Mouse (Mus musculus) intestine, embryonic 15.5 days (tissue): ENCODE results near the gene Myo19. TPM values are rescaled to one million over a fixed set of nuclear protein-coding genes. Genes with fewer than 3 reads are reported as not detected.
A peak's percentile ranks its signal among the peaks of the same experiment; 100 is the strongest.

Experiments
- ATAC-seq: fragments of 200-750 bp; cut with Nextera tagmentation; 2 replicates; pipeline ENCODE4 v1.8.0; 2017; ENCODE audit warnings: moderate TSS enrichment, moderate library complexity
- H3K27ac ChIP-seq: fragments of 300-500 bp; sonication (generic); 2 replicates; pipeline ENCODE4 v1.5.1; 2015; ENCODE audit warnings: mild to moderate bottlenecking, inconsistent platforms
- H3K27me3 ChIP-seq: fragments of 300-500 bp; sonication (generic); replicated peaks from 2 replicates; pipeline ENCODE4 v1.6.1; 2015; ENCODE audit warnings: inconsistent platforms
- H3K36me3 ChIP-seq: fragments of 300-500 bp; sonication (generic); 2 replicates; pipeline ENCODE4 v1.6.1; 2015; ENCODE audit warnings: inconsistent platforms
- H3K4me1 ChIP-seq: fragments of 300-500 bp; sonication (generic); replicated peaks from 2 replicates; pipeline ENCODE4 v1.6.1; 2015; ENCODE audit warnings: inconsistent platforms
- H3K4me2 ChIP-seq: fragments of 300-500 bp; sonication (generic); replicated peaks from 2 replicates; pipeline ENCODE4 v1.6.1; 2015; ENCODE audit warnings: mild to moderate bottlenecking, inconsistent platforms
- H3K4me3 ChIP-seq: fragments of 300-500 bp; sonication (generic); replicated peaks from 2 replicates; pipeline ENCODE4 v1.5.1; 2015; ENCODE audit warnings: inconsistent platforms
- H3K9ac ChIP-seq: fragments of 300-500 bp; sonication (generic); 2 replicates; pipeline ENCODE4 v1.6.1; 2015; ENCODE audit warnings: inconsistent platforms
- H3K9me3 ChIP-seq: fragments of 300-500 bp; sonication (generic); 2 replicates; pipeline ENCODE4 v1.6.1; 2016; ENCODE audit warnings: inconsistent platforms
- WGBS: fragments of 180-500 bp; shearing (Covaris S2); methylation state at CpG from one replicate; pipeline ENCODE4 v1.1.7; 2015; 5-methylcytosine and 5-hydroxymethylcytosine counted together
- polyA plus RNA-seq: library from polyadenylated mRNA; unstranded; fragments of >200 nt; fragmentation: Nextera tagmentation; extraction: Ambion mirVana; gene quantifications from 2 replicates; pipeline ENCODE4 v1.2.1, GENCODE M21; 2015

Myo19 gene
- polyA plus RNA-seq, 1 experiment from 2014 or later: 7.6 TPM

DNA sequence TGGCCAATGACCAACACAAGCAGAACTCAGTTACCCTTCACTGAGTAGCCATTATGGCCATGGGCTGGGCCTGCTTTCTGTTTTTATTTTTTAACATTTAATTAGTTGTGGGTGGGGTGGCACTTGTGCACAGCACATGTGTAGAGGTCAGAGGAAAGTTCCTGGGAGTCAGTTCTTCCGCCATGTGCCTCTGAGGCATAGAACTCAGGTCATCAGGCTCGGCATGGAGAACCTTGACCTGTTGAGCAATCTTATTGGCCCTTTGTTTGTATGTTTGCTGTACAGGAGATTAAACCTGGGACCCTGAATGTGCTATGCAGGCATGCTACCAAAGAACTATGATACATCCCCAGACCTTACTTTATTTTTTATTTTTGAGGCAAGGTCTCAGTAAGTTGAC, 9.5 kb downstream of the Myo19 start:
- no peak overlapping the region for H3K27ac ChIP-seq
- no peaks in the 10 kb centered on the region for H3K27me3 ChIP-seq
- no peaks in the 10 kb centered on the region for H3K9me3 ChIP-seq
- ATAC-seq: no peak
- H3K4me3 ChIP-seq: no peak overlapping the region
- 0 out of 2 replicates have a peak, but pooled peaks cover 3% of the 10 kb centered on the region for H3K4me1 ChIP-seq
- H3K36me3 ChIP-seq: peaks cover 19% of the 10 kb centered on the region; the same call in 1 of the 2 replicates
- H3K9ac ChIP-seq: no peak overlapping the region
- no peak overlapping the region for H3K4me2 ChIP-seq
- 86% methylated on average over 2 of the region's 2 CpGs for WGBS

DNA sequence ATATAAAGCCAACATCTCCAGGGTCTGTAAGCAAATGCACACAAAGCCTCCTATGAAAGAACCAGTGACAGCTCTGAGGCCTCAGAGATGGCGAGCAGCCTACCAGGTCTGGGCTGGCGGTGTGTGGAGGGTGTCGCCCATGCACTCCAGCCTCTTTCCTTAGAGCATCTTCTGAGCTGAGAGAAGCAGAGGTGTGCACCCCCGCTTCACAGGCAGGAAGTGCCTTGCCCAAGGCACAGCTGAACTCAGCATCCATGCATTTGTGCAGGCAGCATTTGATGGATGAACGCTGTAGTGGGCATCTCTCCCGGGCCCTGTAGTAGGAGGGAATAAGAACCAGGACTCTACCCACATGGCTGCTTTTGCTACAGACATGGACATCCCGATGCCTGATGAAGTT, 11.8 kb downstream of the Myo19 start:
- ATAC-seq: no peak
- H3K9me3 ChIP-seq: no peaks in the 10 kb centered on the region
- peaks cover 22% of the 10 kb centered on the region for H3K36me3 ChIP-seq
- no peaks in the 10 kb centered on the region for H3K27me3 ChIP-seq
- no peak overlapping the region for H3K4me3 ChIP-seq
- no peak overlapping the region for H3K4me2 ChIP-seq
- H3K27ac ChIP-seq: no peak overlapping the region
- 93% methylated on average over 7 of the region's 7 CpGs for WGBS
- H3K4me1 ChIP-seq: no peaks in the 10 kb centered on the region
- H3K9ac ChIP-seq: no peak overlapping the region

- no peak for ATAC-seq
- no peak overlapping the region for H3K4me3 ChIP-seq
- H3K27ac ChIP-seq: no peak overlapping the region
- H3K4me2 ChIP-seq: no peak overlapping the region
- H3K36me3 ChIP-seq: peaks cover 27% of the 10 kb centered on the region
- H3K9me3 ChIP-seq: no peaks in the 10 kb centered on the region
- H3K27me3 ChIP-seq: no peaks in the 10 kb centered on the region
- H3K9ac ChIP-seq: no peak overlapping the region
- WGBS: 82% methylated on average over 15 of the region's 15 CpGs
- H3K4me1 ChIP-seq: no peaks in the 10 kb centered on the region
These were observed 13.2 kb downstream of the Myo19 start for GRCm38 (mm10) chr11:84893113-84893512.

DNA sequence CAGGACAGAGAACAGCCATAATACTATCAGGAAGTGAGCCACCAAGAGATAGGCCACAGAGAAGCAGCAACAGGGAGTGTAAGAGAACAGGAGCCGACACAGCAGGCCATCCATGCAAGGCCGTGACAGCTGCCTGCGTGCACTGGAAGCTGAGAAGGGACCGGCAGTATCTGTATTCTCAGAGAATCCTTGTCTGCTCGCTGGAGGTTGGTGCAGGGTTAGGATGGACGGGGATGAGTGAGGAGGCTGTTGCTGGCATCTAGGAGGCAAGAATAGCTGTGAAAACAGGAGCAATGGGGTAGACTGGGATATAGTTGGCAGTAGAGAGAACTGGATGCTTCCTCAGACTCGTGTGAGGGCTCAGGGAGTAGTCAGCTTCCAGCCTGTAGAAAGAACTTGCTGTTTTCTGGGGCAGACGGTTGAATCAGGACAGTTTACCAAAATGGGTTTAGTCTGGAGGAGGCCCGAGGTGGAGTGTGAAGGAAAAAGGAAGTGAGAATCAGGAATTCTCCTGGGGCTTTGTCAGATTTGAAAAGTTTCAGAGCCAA, 24.7 kb downstream of the Myo19 start:
- no peaks in the 10 kb centered on the region for H3K9me3 ChIP-seq
- 84% methylated on average over 9 of the region's 9 CpGs for WGBS
- peaks cover 37% of the 10 kb centered on the region for H3K36me3 ChIP-seq
- no peak overlapping the region for H3K4me2 ChIP-seq
- H3K4me1 ChIP-seq: no peaks in the 10 kb centered on the region
- no peak overlapping the region for H3K27ac ChIP-seq
- H3K4me3 ChIP-seq: no peak overlapping the region
- H3K9ac ChIP-seq: no peak overlapping the region
- no peak for ATAC-seq
- no peaks in the 10 kb centered on the region for H3K27me3 ChIP-seq

DNA sequence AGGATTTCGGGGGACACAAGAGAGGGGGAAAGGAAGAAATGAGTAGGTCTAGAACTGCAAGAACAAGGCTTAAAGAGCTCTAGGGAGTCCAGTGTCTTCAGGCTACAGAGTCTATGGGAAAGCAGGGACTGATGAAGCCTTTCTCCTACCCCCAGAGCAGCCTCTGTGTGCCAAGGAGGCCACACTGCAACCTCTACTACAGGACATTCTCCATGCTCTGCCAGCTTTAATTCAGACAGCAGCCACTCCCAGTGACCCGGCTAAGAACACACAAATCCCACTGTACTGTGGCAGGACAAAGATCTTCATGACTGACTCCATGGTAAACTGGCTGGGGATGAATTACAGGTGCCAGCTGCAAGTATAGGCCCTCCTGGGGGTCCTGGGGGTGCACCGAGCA, 27.1 kb downstream of the Myo19 start:
- no peak overlapping the region for H3K27ac ChIP-seq
- H3K9me3 ChIP-seq: no peaks in the 10 kb centered on the region
- no peaks in the 10 kb centered on the region for H3K4me1 ChIP-seq
- WGBS: 59% methylated on average over 3 of the region's 3 CpGs
- no peak overlapping the region for H3K9ac ChIP-seq
- H3K36me3 ChIP-seq: peaks cover 38% of the 10 kb centered on the region
- no peak overlapping the region for H3K4me3 ChIP-seq
- H3K27me3 ChIP-seq: no peaks in the 10 kb centered on the region
- ATAC-seq: no peak
- H3K4me2 ChIP-seq: no peak overlapping the region

- Histone ChIP-seq H3K9me3 (no peaks in the 10 kb centered on the region), H3K4me3 (no peak overlapping the region), H3K27me3 (no peaks in the 10 kb centered on the region), H3K36me3 (peaks cover 34% of the 10 kb centered on the region), H3K27ac (no peak overlapping the region), H3K4me2 (no peak overlapping the region), H3K9ac (no peak overlapping the region), H3K4me1 (no peaks in the 10 kb centered on the region)
- ATAC-seq: no peak
- 90% methylated on average over 6 of the region's 6 CpGs for WGBS
These were observed 28.5 kb downstream of the Myo19 start for GRCm38 (mm10) chr11:84908480-84908879.

DNA sequence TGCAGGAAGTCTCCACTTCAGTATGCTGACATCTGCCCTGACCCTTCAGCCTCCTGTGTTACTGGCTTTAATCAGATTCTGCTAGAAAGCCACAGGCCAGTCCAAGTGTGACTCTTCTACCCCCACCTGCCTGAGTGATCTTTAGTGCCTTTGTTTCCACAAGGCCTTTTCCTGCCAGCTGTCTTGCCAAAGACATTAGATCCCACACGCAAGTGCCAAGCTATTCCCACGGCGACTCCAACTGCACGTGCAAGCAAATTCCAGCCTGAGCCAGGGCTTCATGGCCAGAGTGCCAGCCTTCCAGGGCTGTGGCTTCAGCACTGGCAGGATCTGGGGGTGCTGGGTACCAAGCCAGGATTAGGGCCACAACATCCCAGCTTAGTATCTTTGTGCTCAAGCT, 30.5 kb downstream of the Myo19 start:
- Histone ChIP-seq H3K4me3 (no peak overlapping the region), H3K36me3 (peaks cover 34% of the 10 kb centered on the region), H3K9me3 (no peaks in the 10 kb centered on the region), H3K9ac (no peak overlapping the region), H3K4me2 (no peak overlapping the region), H3K4me1 (no peaks in the 10 kb centered on the region), H3K27ac (no peak overlapping the region), H3K27me3 (no peaks in the 10 kb centered on the region)
- 80% methylated on average over 4 of the region's 4 CpGs for WGBS
- no peak for ATAC-seq

- H3K9ac ChIP-seq: no peak overlapping the region
- H3K27ac ChIP-seq: no peak overlapping the region
- no peak for ATAC-seq
- no peaks in the 10 kb centered on the region for H3K27me3 ChIP-seq
- WGBS: 87% methylated on average over 5 of the region's 5 CpGs
- no peaks in the 10 kb centered on the region for H3K9me3 ChIP-seq
- H3K4me1 ChIP-seq: 0 out of 2 replicates have a peak, but pooled peaks cover 4% of the 10 kb centered on the region
- H3K4me2 ChIP-seq: no peak overlapping the region
- no peak overlapping the region for H3K4me3 ChIP-seq
- peaks cover 18% of the 10 kb centered on the region for H3K36me3 ChIP-seq
These were observed 34.7 kb downstream of the Myo19 start for GRCm38 (mm10) chr11:84914673-84915072.

DNA sequence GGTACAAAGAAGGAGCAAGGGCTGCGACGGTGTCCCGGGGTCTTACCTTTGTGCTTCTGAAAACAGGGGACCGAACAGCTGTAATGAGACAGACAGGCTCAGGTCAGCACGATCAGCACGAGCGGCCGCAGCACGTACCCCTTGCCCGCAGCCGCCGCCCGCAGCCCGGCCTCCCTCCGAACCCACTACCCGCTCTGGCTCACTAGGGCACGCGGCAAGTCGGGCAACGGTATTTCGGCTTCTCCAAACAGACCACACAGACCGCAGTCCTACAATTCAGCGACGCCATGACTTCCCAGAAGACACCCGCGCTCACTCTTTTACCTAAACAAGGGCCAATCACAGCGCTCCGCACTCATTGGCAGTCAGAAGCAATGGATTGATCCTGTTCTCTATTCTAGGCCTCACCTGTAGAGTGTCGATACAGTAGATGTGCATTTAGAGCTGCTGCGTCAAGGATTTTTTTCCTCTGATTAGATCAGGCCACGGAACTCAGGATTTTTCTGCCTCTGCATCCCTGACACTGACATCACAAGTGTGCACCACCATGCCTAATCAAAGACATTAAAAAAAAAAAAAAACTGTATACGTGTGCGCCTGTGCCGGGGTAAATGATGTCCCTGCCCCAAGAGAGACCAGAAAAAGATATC, 36.2 kb downstream of the Myo19 start, which contains the start of gene Znhit3:
Gene Znhit3, minus strand, starts transcription at position 314 of the 650 bp plus-strand sequence.
- Histone ChIP-seq H3K27ac (0 out of 2 replicates have a peak within 1 kb of the TSS, but pooled peaks have one; percentile 45), H3K27me3 (no peaks in the 10 kb centered on the region), H3K9me3 (no peaks in the 10 kb centered on the region), H3K4me1 (0 out of 2 replicates have a peak, but pooled peaks cover 4% of the 10 kb centered on the region), H3K36me3 (peaks cover 9% of the 10 kb centered on the region; the same call in 1 of the 2 replicates), H3K4me2 (peak within 1 kb of the TSS; percentile 62), H3K4me3 (peak within 1 kb of the TSS; percentile 87), H3K9ac (peak within 1 kb of the TSS; percentile 79)
- WGBS: 3% methylated on average over 34 of the region's 34 CpGs
- peak; percentile 93 for ATAC-seq

- H3K4me3 ChIP-seq: peak overlapping the region; percentile 87
- H3K36me3 ChIP-seq: peaks cover 4% of the 10 kb centered on the region; the same call in 1 of the 2 replicates
- H3K9me3 ChIP-seq: no peaks in the 10 kb centered on the region
- peak overlapping the region; percentile 62 for H3K4me2 ChIP-seq
- no peak overlapping the region for H3K9ac ChIP-seq
- no peak for ATAC-seq
- H3K4me1 ChIP-seq: 0 out of 2 replicates have a peak, but pooled peaks cover 4% of the 10 kb centered on the region
- H3K27ac ChIP-seq: no peak overlapping the region
- no peaks in the 10 kb centered on the region for H3K27me3 ChIP-seq
- WGBS: 61% methylated on average over 7 of the region's 7 CpGs
These were observed 36.9 kb downstream of the Myo19 start for GRCm38 (mm10) chr11:84916703-84917300.

GRCm38 (mm10) chr11:84918425-84918824, 38.5 kb downstream of the Myo19 start:
- H3K9ac ChIP-seq: no peak overlapping the region
- H3K27ac ChIP-seq: no peak overlapping the region
- peak overlapping the region; percentile 38; the same call in 1 of the 2 replicates for H3K4me2 ChIP-seq
- peaks cover 1% of the 10 kb centered on the region; the same call in 1 of the 2 replicates for H3K36me3 ChIP-seq
- peak; percentile 83 for ATAC-seq
- H3K9me3 ChIP-seq: no peaks in the 10 kb centered on the region
- no peaks in the 10 kb centered on the region for H3K27me3 ChIP-seq
- H3K4me3 ChIP-seq: no peak overlapping the region
- 4% methylated on average over 16 of the region's 16 CpGs for WGBS
- H3K4me1 ChIP-seq: 0 out of 2 replicates have a peak, but pooled peaks cover 4% of the 10 kb centered on the region

DNA sequence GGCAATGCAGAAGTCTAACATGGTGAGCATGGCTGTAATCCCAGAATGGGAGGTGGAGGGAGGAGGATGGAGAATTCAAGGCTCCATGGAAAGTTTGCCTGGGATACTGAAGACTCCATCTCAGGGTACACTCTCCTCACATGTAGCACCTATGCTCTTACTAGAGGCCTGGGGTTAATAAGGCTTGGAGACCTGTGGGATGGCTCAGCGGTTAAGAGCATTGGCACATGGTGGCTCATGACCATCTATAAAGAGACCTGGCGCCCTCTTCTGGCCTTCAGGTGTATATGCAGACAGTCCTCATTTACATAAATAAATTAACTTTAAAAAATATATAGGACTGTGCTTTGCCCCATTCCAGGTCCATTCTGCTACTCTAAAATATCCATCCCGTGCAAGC, 39.3 kb downstream of the Myo19 start:
- no peak for ATAC-seq
- no peak overlapping the region for H3K9ac ChIP-seq
- 43% methylated on average over 3 of the region's 3 CpGs for WGBS

More for the DNA sequence above, 39.3 kb downstream of the Myo19 start:
- Histone ChIP-seq H3K9me3 (no peaks in the 10 kb centered on the region), H3K27me3 (no peaks in the 10 kb centered on the region), H3K4me3 (no peak overlapping the region), H3K4me1 (0 out of 2 replicates have a peak, but pooled peaks cover 4% of the 10 kb centered on the region), H3K36me3 (no peaks in the 10 kb centered on the region), H3K4me2 (no peak overlapping the region), H3K27ac (no peak overlapping the region)
